Mouse (Mus musculus): ENCODE results near the gene Aoc2.
"Not testable (repeated sequence)": the region's sequence is repeated elsewhere in the genome, so short reads cannot be mapped to it uniquely, and the experiment has no call there.

Aoc2 gene

GRCm38 (mm10) chr11:101315665-101316500 lies 9.0 kb upstream of the Aoc2 start, which contains the start of gene Psme3:
Gene Psme3 (plus strand): TSS chr11:101316213.
- DNase-seq (ENCODE audit: low spot score) = peak; percentile 88

- DNase-seq (ENCODE audit: low spot score) = peak; percentile 28
These were observed 8.4 kb upstream of the Aoc2 start for GRCm38 (mm10) chr11:101316501-101316917.

DNA sequence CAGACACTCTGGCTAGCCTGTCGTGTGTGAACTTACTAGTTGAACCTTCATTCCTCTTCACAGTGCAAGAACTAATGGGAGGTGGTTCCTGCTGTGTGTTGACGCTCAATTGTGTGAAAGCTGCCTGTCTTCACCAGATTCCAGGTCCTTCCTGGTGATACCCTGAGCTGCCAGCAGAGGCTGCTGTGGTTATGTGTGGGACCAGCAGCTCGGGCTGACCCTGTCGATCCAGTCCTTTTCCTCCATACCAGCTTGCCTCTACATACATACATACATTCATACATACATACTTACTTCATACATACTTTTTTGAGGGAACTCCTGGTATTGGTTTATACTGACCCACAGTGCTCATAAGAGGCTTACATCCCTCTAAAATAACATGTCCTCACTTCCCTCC lies 1.3 kb upstream of the Aoc2 start:
- DNase-seq (ENCODE audit: low spot score) = peak; percentile 9

DNA sequence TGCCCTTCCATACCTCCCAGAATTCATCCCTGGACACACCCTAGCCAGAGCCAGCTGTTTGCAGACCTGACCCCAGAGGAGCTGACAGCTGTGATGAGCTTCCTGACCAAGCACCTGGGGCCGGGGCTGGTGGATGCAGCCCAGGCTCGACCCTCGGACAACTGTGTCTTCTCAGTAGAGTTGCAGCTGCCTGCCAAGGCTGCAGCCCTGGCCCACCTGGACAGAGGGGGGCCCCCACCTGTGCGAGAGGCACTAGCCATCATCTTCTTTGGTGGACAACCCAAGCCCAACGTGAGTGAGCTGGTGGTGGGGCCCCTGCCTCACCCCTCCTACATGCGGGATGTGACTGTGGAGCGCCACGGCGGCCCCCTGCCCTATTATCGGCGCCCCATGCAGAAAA lies 338 bp downstream of the Aoc2 start:
- not testable (repeated sequence) for DNase-seq (ENCODE audit: low spot score)

DNA sequence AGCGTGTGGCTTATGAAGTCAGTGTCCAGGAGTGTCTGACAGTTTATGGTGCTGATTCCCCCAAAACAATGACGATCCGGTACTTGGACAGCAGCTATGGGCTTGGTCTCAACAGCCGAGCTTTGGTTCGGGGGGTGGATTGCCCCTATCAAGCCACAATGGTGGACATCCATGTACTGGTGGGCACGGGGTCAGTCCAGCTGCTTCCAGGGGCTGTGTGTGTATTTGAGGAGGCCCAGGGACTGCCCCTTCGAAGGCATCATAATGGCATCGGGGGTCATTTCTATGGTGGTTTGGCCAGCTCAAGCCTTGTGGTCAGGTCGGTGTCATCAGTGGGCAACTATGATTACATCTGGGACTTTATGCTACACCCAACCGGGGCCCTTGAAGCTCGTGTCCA lies 1.3 kb downstream of the Aoc2 start:
- no peak for DNase-seq (ENCODE audit: low spot score)

DNA sequence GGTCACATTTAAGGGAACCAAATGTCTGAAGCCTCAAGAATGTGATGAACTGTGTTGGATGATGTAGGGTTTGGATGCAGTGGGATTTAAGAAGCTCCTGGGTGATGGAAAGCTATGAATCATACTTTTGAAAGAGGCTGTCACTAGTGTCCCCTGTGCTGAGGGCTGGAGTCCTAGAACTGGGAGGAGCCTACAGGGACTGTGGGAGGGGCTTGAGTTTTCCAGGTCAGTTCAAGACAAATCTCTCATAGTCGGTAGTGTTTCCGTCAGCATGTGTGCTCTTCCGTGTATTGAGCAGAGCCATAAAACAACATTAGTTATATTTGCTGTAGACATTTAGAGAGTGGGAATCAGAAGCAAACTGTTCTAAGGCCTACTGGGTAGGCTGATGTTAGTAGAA lies 2.4 kb downstream of the Aoc2 start:
- DNase-seq (ENCODE audit: low spot score) = no peak

DNA sequence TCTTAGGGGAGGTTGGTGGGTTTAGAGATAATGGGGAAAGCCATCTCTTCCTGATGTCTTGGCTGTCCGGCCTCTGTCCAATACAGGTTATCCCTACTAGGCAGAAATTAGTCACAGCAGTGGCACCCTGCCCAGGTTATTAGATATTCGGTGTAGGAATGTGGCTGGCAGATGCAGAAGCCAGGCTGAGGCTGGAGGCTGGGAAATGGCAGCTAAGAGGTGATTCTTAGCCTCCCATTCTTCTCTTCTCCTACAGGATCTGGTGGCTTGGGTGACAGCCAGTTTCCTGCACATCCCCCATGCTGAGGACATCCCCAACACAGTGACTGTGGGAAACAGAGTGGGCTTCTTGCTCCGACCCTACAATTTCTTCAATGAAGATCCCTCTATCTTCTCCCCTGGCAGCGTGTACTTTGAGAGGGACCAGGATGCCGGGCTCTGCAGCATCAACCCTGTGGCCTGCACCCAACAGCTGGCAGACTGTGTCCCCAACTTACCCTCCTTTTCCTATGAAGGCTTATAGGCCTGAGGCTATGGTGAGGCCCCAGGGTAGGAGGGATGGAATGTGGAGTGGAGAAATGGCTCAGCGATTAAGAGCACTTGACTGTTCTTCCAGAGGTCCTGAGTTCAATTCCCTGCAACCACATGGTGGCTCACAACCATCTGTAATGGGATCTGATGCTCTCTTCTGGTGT lies 4.2 kb downstream of the Aoc2 start:
- no peak for DNase-seq (ENCODE audit: low spot score)

GRCm38 (mm10) chr11:101330371-101330924 lies 5.6 kb downstream of the Aoc2 start, which contains the start of gene Aoc3:
Gene Aoc3 (plus strand): TSS chr11:101330605.
- DNase-seq (ENCODE audit: low spot score) = no peak

DNA sequence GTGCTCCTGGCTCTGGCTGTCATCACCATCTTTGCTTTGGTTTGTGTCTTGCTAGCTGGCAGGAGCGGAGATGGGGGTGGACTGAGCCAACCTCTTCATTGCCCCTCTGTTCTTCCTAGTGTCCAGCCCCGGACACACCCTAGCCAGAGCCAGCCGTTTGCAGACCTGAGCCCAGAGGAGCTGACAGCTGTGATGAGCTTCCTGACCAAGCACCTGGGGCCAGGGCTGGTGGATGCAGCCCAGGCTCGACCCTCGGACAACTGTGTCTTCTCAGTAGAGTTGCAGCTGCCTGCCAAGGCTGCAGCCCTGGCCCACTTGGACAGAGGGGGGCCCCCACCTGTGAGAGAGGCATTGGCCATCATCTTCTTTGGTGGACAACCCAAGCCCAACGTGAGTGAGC lies 6.1 kb downstream of the Aoc2 start:
- DNase-seq (ENCODE audit: low spot score) = not testable (repeated sequence)

DNA sequence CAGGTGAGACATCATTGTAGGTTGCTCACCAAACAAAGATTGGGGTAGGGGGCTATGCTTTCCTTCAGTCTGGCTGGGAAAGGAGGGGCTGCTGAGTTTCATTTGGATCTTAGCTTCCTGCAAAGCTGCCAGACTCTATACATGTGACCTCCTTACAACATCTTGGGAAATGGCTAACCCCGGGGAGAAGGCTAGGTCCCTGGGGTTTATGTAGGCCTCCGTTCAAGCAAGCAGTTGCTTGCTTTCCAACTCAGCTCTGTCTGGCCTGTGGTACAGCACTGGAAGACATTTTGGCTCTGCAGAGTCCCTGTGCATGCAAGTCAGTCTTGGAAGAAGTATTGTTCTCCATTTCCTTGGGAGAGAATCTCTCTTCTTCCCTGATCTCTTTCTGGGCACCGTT lies 7.7 kb downstream of the Aoc2 start:
- DNase-seq (ENCODE audit: low spot score) = no peak

- DNase-seq (ENCODE audit: low spot score) = no peak
These were observed 9.2 kb downstream of the Aoc2 start for GRCm38 (mm10) chr11:101334023-101334422.

DNA sequence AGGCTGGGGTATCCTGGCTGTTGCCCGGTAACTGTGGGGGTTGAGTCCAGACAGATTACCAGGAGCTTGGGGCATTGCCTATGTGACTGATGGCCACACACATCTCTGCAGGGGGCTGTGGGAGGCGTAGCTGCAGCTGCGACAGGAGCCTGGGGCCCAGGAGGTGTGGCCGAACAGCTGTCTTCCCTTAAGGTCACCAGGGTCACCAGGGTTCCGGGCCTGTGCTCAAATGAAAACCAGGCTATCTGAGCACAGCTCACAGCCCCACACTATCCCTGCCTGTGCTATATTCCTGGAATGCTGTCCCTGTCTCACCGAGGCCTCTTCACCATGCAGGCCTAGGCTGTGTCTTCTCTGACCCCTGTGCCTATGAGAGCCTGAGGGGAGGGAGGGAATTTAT lies 9.7 kb downstream of the Aoc2 start:
- DNase-seq (ENCODE audit: low spot score) = no peak

DNA sequence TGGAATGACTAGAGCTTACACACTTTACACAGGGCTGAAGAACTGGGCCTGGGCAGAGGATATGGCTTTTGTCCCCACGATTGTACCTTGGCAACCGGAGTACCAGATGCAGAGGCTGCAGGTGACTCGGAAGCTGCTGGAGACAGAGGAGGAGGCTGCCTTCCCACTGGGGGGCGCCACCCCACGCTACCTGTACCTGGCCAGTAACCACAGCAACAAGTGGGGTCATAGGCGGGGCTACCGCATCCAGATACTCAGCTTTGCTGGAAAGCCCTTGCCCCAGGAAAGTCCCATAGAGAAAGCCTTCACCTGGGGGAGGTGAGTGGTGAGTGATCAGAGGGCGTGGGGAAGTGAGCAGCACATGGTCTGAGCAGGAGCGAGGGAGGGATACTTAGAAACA lies 10.8 kb downstream of the Aoc2 start:
- no peak for DNase-seq (ENCODE audit: low spot score)

- DNase-seq (ENCODE audit: low spot score) = no peak
These were observed 13.4 kb downstream of the Aoc2 start for GRCm38 (mm10) chr11:101338123-101338760.

- DNase-seq (ENCODE audit: low spot score) = no peak
These were observed 22.4 kb downstream of the Aoc2 start for GRCm38 (mm10) chr11:101347083-101347775.

GRCm38 (mm10) chr11:101348774-101349173 lies 23.9 kb downstream of the Aoc2 start:
- DNase-seq (ENCODE audit: low spot score) = no peak

GRCm38 (mm10) chr11:101349216-101349615 lies 24.4 kb downstream of the Aoc2 start:
- DNase-seq (ENCODE audit: low spot score) = no peak

GRCm38 (mm10) chr11:101351100-101351720 lies 26.3 kb downstream of the Aoc2 start:
- no peak for DNase-seq (ENCODE audit: low spot score)

DNA sequence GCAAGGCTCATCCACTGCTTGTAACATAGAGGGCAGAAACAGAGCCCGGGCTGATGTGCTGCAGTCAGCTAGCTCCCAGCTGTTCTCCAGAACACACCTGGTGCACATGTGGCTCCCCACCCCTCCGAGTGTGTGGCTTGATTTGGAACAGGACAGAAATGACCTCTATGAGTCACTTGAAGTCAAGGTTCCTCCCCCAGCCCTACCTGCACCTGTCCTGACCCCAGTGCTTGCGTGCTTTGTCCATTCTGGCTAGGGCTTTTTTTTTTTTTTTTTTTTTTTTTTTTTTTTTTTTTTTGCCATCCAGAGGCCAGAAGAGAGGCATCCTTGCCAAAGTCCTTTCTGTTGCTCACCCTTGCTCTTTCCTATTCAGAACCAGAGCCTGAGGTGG lies 26.9 kb downstream of the Aoc2 start:
- no peak for DNase-seq (ENCODE audit: low spot score)

GRCm38 (mm10) chr11:101353436-101353835 lies 28.6 kb downstream of the Aoc2 start:
- DNase-seq (ENCODE audit: low spot score) = no peak

- DNase-seq (ENCODE audit: low spot score) = no peak
These were observed 29.7 kb downstream of the Aoc2 start for GRCm38 (mm10) chr11:101354438-101355010.
